Mouse (Mus musculus): Measurements from ENCODE around the gene Ttc1.

GRCm38 (mm10) chr11:43727796-43728195 is 20.0 kb downstream of the Ttc1 start:
- TF ChIP-seq CTCF (IDR thresholded peaks at IDR 0.05; ENCODE audit: low read depth) = no peak
- no peak for TF ChIP-seq EP300 (IDR thresholded peaks at IDR 0.05; ENCODE audit: low read depth)

Data from heart, postnatal 0 days (tissue).